ENCODE assay signal across 27 mouse cellular contexts in genomic region chr5:31585526-31585925, GRCm38 (mm10). TPM values are rescaled to one million over a fixed set of nuclear protein-coding genes. Genes with fewer than 3 reads are reported as not detected.
DNase-seq lines count a peak whose midpoint lies in the region; ATAC-seq and TF ChIP-seq lines count a peak whose summit lies in the region.
"Had no signal": no experiment of that assay in that cellular context is flagged by ENCODE, and none has a peak within 500 bp of the region (broad histone marks: within the 10 kb centered on the region; RNA-seq: fewer than 3 reads in every experiment).

No protein-coding gene starts in this region.

- no peaks in the 10 kb centered on the region for H3K36me3 ChIP-seq in kidney, adult 2 months (ENCODE audit: control insufficient read depth, insufficient read depth, low read length)
- H3K36me3 ChIP-seq in kidney, embryonic 14.5 days (ENCODE audit: control insufficient read depth, insufficient read depth, low read length) = no peaks in the 10 kb centered on the region
- H3K36me3 ChIP-seq in kidney, embryonic 15.5 days = no peaks in the 10 kb centered on the region
- no peaks in the 10 kb centered on the region for H3K36me3 ChIP-seq in thymus, adult 2 months (ENCODE audit: control insufficient read depth, insufficient read depth, low read length)
- H3K36me3 ChIP-seq: embryonic facial prominence, embryonic 10.5 days; embryonic facial prominence, embryonic 13.5 days; forebrain, embryonic 12.5 days; forebrain, embryonic 15.5 days; heart, embryonic 12.5 days; heart, embryonic 15.5 days; hindbrain, embryonic 10.5 days; hindbrain, embryonic 13.5 days had no signal

- WGBS in kidney, adult 2 months = 39% methylated on average over 4 of the region's 4 CpGs
- WGBS in kidney, embryonic 14.5 days = 78% methylated on average over 4 of the region's 4 CpGs
- 78% methylated on average over 4 of the region's 4 CpGs for WGBS in kidney, embryonic 15.5 days
- 96% methylated on average over 4 of the region's 4 CpGs for WGBS in thymus, adult 2 months

- no peaks in the 10 kb centered on the region for H3K27me3 ChIP-seq in kidney, adult 2 months (replicated peaks; ENCODE audit: control insufficient read depth, insufficient read depth, low read length)
- H3K27me3 ChIP-seq in kidney, embryonic 14.5 days (ENCODE audit: control insufficient read depth, insufficient read depth, low read length) = no peaks in the 10 kb centered on the region
- H3K27me3 ChIP-seq in kidney, embryonic 15.5 days = no peaks in the 10 kb centered on the region
- H3K27me3 ChIP-seq in thymus, adult 2 months (ENCODE audit: control insufficient read depth, insufficient read depth, low read length) = no peaks in the 10 kb centered on the region
- H3K27me3 ChIP-seq: embryonic facial prominence, embryonic 13.5 days; forebrain, embryonic 12.5 days; forebrain, embryonic 15.5 days; heart, embryonic 12.5 days; heart, embryonic 15.5 days; hindbrain, embryonic 13.5 days had no signal

- ATAC-seq in kidney, embryonic 14.5 days (ENCODE audit: low FRiP score, low TSS enrichment) = no peak
- no peak for ATAC-seq in kidney, embryonic 15.5 days (replicated peaks; ENCODE audit: low FRiP score)
- ATAC-seq: CD4-positive, CD25-positive, alpha-beta regulatory T cell, adult 4 months; forebrain, embryonic 15.5 days had no signal

- TF ChIP-seq POLR2A in kidney, adult 2 months (IDR thresholded peaks at IDR 0.05; ENCODE audit: low read depth, low read length) = no peak
- TF ChIP-seq POLR2A in thymus, adult 2 months (IDR thresholded peaks at IDR 0.05; ENCODE audit: control insufficient read depth, extremely low read depth, insufficient read depth, low read length, poor library complexity) = no peak

- H3K27ac ChIP-seq in kidney, adult 2 months (ENCODE audit: insufficient read depth, low read depth, low read length) = no peak overlapping the region
- H3K27ac ChIP-seq in kidney, embryonic 14.5 days (ENCODE audit: low read depth, low read length) = no peak overlapping the region
- H3K27ac ChIP-seq in kidney, embryonic 15.5 days = peak overlapping the region; percentile 97
- H3K27ac ChIP-seq in thymus, adult 2 months (ENCODE audit: control insufficient read depth, insufficient read depth, low read length) = no peak overlapping the region
- H3K27ac ChIP-seq: embryonic facial prominence, embryonic 10.5 days; embryonic facial prominence, embryonic 13.5 days; forebrain, embryonic 12.5 days; forebrain, embryonic 15.5 days; heart, embryonic 15.5 days; hindbrain, embryonic 10.5 days; hindbrain, embryonic 13.5 days had no signal

- no peak for TF ChIP-seq CTCF in kidney, adult 2 months (conservative IDR thresholded peaks at IDR 0.05; ENCODE audit: insufficient read depth, insufficient read length, low read depth, low read length)
- TF ChIP-seq CTCF in thymus, adult 2 months (IDR thresholded peaks at IDR 0.05; ENCODE audit: borderline replicate concordance, control insufficient read depth, extremely low read depth, insufficient read depth, low read length, poor library complexity) = no peak

- no peak overlapping the region for H3K4me3 ChIP-seq in kidney, adult 2 months (ENCODE audit: insufficient read depth, low read depth, low read length)
- no peak overlapping the region for H3K4me3 ChIP-seq in kidney, embryonic 14.5 days (ENCODE audit: low read length)
- H3K4me3 ChIP-seq in kidney, embryonic 15.5 days (replicated peaks) = no peak overlapping the region
- no peak overlapping the region for H3K4me3 ChIP-seq in thymus, adult 2 months (ENCODE audit: control insufficient read depth, insufficient read depth, low read length)
- H3K4me3 ChIP-seq: embryonic facial prominence, embryonic 10.5 days; embryonic facial prominence, embryonic 13.5 days; erythroblast, embryonic 14.5 days; forebrain, embryonic 12.5 days; forebrain, embryonic 15.5 days; heart, embryonic 12.5 days; heart, embryonic 15.5 days; hindbrain, embryonic 10.5 days; hindbrain, embryonic 13.5 days had no signal

- peak; percentile 55 for DNase-seq in kidney, adult 2 months
- DNase-seq in kidney, postnatal 36 days = peak; percentile 22 to 43
- no peak for DNase-seq in adrenal gland, adult (ENCODE audit: inconsistent age in 2 of 2, low spot score in 1 of 2)
- DNase-seq in thymus, adult 2 months = no peak
- DNase-seq: adrenal gland, adult 8-10 months; adrenal gland, postnatal 25 days; cerebellum, adult 11-12 months; cerebellum, adult 8-10 months; cerebellum, postnatal 10 days; cerebellum, postnatal 36 days; embryo, embryonic 11 days; gastrocnemius, postnatal 25 days; heart, adult 18-20 months; heart, postnatal 10 days; heart, postnatal 36 days had no signal

- H3K9ac ChIP-seq in kidney, embryonic 14.5 days (ENCODE audit: low read depth, low read length) = no peak overlapping the region
- H3K9ac ChIP-seq in kidney, embryonic 15.5 days = no peak overlapping the region
- H3K9ac ChIP-seq: embryonic facial prominence, embryonic 13.5 days; forebrain, embryonic 12.5 days; forebrain, embryonic 15.5 days; heart, embryonic 12.5 days; heart, embryonic 15.5 days; hindbrain, embryonic 13.5 days had no signal

- H3K9me3 ChIP-seq in kidney, embryonic 14.5 days (ENCODE audit: control insufficient read depth, low read length) = no peaks in the 10 kb centered on the region; the same call in 1 of the 2 replicates
- H3K9me3 ChIP-seq in kidney, embryonic 15.5 days (replicated peaks) = peaks cover 5% of the 10 kb centered on the region; the same call in 1 of the 2 replicates
- H3K9me3 ChIP-seq: embryonic facial prominence, embryonic 10.5 days; embryonic facial prominence, embryonic 13.5 days; forebrain, embryonic 12.5 days; forebrain, embryonic 15.5 days; hindbrain, embryonic 10.5 days; hindbrain, embryonic 13.5 days had no signal

- no peak overlapping the region for H3K4me2 ChIP-seq in kidney, embryonic 14.5 days (replicated peaks; ENCODE audit: low read depth, low read length)
- no peak overlapping the region for H3K4me2 ChIP-seq in kidney, embryonic 15.5 days
- H3K4me2 ChIP-seq: embryonic facial prominence, embryonic 13.5 days; forebrain, embryonic 12.5 days; forebrain, embryonic 15.5 days; heart, embryonic 12.5 days; heart, embryonic 15.5 days; hindbrain, embryonic 13.5 days had no signal

- H3K4me1 ChIP-seq in kidney, adult 2 months (ENCODE audit: control insufficient read depth, insufficient read depth, low read length) = peaks cover 3% of the 10 kb centered on the region; the same call in 1 of the 2 replicates
- H3K4me1 ChIP-seq in kidney, embryonic 14.5 days (ENCODE audit: control insufficient read depth, insufficient read depth, low read length) = peaks cover 18% of the 10 kb centered on the region
- H3K4me1 ChIP-seq in kidney, embryonic 15.5 days = peaks cover 49% of the 10 kb centered on the region
- H3K4me1 ChIP-seq in thymus, adult 2 months (replicated peaks; ENCODE audit: control insufficient read depth, insufficient read depth, low read length) = no peaks in the 10 kb centered on the region
- H3K4me1 ChIP-seq: embryonic facial prominence, embryonic 13.5 days; heart, embryonic 12.5 days; heart, embryonic 15.5 days; hindbrain, embryonic 13.5 days had no signal

RNA-seq across cellular contexts. Expression of gene Mrpl33, which starts 11.2 kb away (rescaled TPM):
- 24.1 and 34.3 TPM in 2 replicates for polyA plus RNA-seq in kidney, adult 2 months (2012; rRNA removed)
- polyA plus RNA-seq in kidney, embryonic 14.5 days (2014; fragmentation: Nextera tagmentation; extraction: Ambion mirVana) = 253 and 349 TPM in 2 replicates
- polyA plus RNA-seq in kidney, embryonic 15.5 days (2015; fragmentation: Nextera tagmentation; extraction: Ambion mirVana) = 272 and 284 TPM in 2 replicates
- polyA plus RNA-seq in thymus, adult 2 months (2012; rRNA removed) = 23.1 and 27.6 TPM in 2 replicates

RNA-seq across cellular contexts. Expression of gene Supt7l, which starts 57.9 kb away (rescaled TPM):
- 16.2 and 17.7 TPM in 2 replicates for polyA plus RNA-seq in kidney, adult 2 months (2012; rRNA removed)
- 18.5 and 23.8 TPM in 2 replicates for polyA plus RNA-seq in kidney, embryonic 14.5 days (2014; fragmentation: Nextera tagmentation; extraction: Ambion mirVana)
- polyA plus RNA-seq in kidney, embryonic 15.5 days (2015; fragmentation: Nextera tagmentation; extraction: Ambion mirVana) = 24.7 and 28.9 TPM in 2 replicates
- polyA plus RNA-seq in thymus, adult 2 months (2012; rRNA removed) = 13.3 and 16.7 TPM in 2 replicates

RNA-seq across cellular contexts. Expression of gene Slc4a1ap, which starts 58.7 kb away (rescaled TPM):
- 10.4 and 11.2 TPM in 2 replicates for polyA plus RNA-seq in kidney, adult 2 months (2012; rRNA removed)
- polyA plus RNA-seq in kidney, embryonic 14.5 days (2014; fragmentation: Nextera tagmentation; extraction: Ambion mirVana) = 31.1 and 31.2 TPM in 2 replicates
- polyA plus RNA-seq in kidney, embryonic 15.5 days (2015; fragmentation: Nextera tagmentation; extraction: Ambion mirVana) = 36.7 and 38.9 TPM in 2 replicates
- 23.3 and 25.1 TPM in 2 replicates for polyA plus RNA-seq in thymus, adult 2 months (2012; rRNA removed)

Comparison
In these comparisons a context has a peak if more than half of its experiments do, and no peak if none do; other contexts are left out.
1. DNase-seq: peak in kidney, adult 2 months (single experiment) and kidney, postnatal 36 days (2 of 2); none in adrenal gland, adult (0 of 2) and thymus, adult 2 months (single experiment).